Mouse (Mus musculus): ENCODE data around the gene Spint1.

The Spint1 gene

GRCm38 (mm10) chr2:119237210-119237870 is at the start of gene Spint1:
Gene Spint1, plus strand, starts transcription at chr2:119237362.
- peak; percentile 63 for DNase-seq

- DNase-seq, result peak; percentile 88
Measured at GRCm38 (mm10) chr2:119189029-119189710, 48.0 kb upstream of the Spint1 start.

GRCm38 (mm10) chr2:119190969-119191368 is 46.2 kb upstream of the Spint1 start:
- no peak for DNase-seq

- DNase-seq, result no peak
Measured at GRCm38 (mm10) chr2:119194140-119194539, 43.0 kb upstream of the Spint1 start.

GRCm38 (mm10) chr2:119196316-119197108 is 40.6 kb upstream of the Spint1 start:
- no peak for DNase-seq

GRCm38 (mm10) chr2:119197493-119197892 is 39.7 kb upstream of the Spint1 start:
- no peak for DNase-seq

- no peak for DNase-seq
Measured at GRCm38 (mm10) chr2:119198049-119198448, 39.1 kb upstream of the Spint1 start.

- DNase-seq, result no peak
Measured at GRCm38 (mm10) chr2:119198934-119199333, 38.2 kb upstream of the Spint1 start.

GRCm38 (mm10) chr2:119202914-119203453 is 34.2 kb upstream of the Spint1 start:
- DNase-seq, result peak; percentile 77

GRCm38 (mm10) chr2:119203871-119204460 is 33.2 kb upstream of the Spint1 start:
- DNase-seq, result peak; percentile 41

GRCm38 (mm10) chr2:119207961-119208343 is 29.2 kb upstream of the Spint1 start:
- peak; percentile 13 for DNase-seq

GRCm38 (mm10) chr2:119208344-119209175 is 28.6 kb upstream of the Spint1 start, which contains the start of the genes Zfyve19 and Dnajc17:
Gene Zfyve19, plus strand, starts transcription at chr2:119208617.
Gene Dnajc17, minus strand, starts transcription at chr2:119208795.
- DNase-seq, result peak; percentile 98

GRCm38 (mm10) chr2:119209176-119209507 is 28.0 kb upstream of the Spint1 start:
- DNase-seq, result no peak

GRCm38 (mm10) chr2:119229775-119230704 is 7.1 kb upstream of the Spint1 start, which contains the start of gene Ppp1r14d:
Gene Ppp1r14d, minus strand, starts transcription at chr2:119229906.
- no peak for DNase-seq

- DNase-seq, result no peak
Measured at GRCm38 (mm10) chr2:119236682-119237209, 416 bp upstream of the Spint1 start.

GRCm38 (mm10) chr2:119237871-119238220 is 684 bp downstream of the Spint1 start:
- peak; percentile 22 for DNase-seq

- DNase-seq, result no peak
Measured at GRCm38 (mm10) chr2:119238671-119239070, 1.5 kb downstream of the Spint1 start.

- DNase-seq, result no peak
Measured at GRCm38 (mm10) chr2:119240075-119240818, 3.1 kb downstream of the Spint1 start.

- no peak for DNase-seq
Measured at GRCm38 (mm10) chr2:119240819-119241186, 3.6 kb downstream of the Spint1 start.

- no peak for DNase-seq
Measured at GRCm38 (mm10) chr2:119242548-119242947, 5.4 kb downstream of the Spint1 start.

All from lung, postnatal 10 days (tissue).